Mouse (Mus musculus) gastrocnemius, adult 18-20 months (tissue): ENCODE results near the gene Gmpr2. TPM values are rescaled to one million over a fixed set of nuclear protein-coding genes. Genes with fewer than 3 reads are reported as not detected.

ENCODE experiments used
- DNase-seq: peaks from one replicate; pipeline ENCODE4 v3.0.0; 2021; ENCODE audit warnings: low spot score
- long read RNA-seq, 2 experiments: library from polyadenylated mRNA; stranded (forward); transcript quantifications; one replicate each; pipeline ENCODE4 v2.0.0; 2021
- total RNA-seq, 2 experiments: library from RNA; stranded (reverse); gene quantifications; 2 replicates each; pipeline ENCODE4 v1.2.3; 2021

Gmpr2 gene
- 1 to 10 TPM; 2.1 to 2.4 TPM for total RNA-seq
- long read RNA-seq, experiment 1, partial matches to known transcripts: 0 of 3 reads
- long read RNA-seq, experiment 1, other reads (novel, unspliced or antisense): 1 of 3 reads
- long read RNA-seq, experiment 2, partial matches to known transcripts: 0 of 1 reads
- long read RNA-seq, experiment 2, other reads (novel, unspliced or antisense): 1 of 1 reads

GRCm38 (mm10) chr14:55671833-55672740, at the start of gene Gmpr2, which contains the start of gene Nedd8:
TSS of gene Gmpr2 (plus strand) at chr14:55671941.
TSS of gene Nedd8 (minus strand) at chr14:55672124.
- peak; percentile 91 for DNase-seq

- DNase-seq: no peak
Observed at GRCm38 (mm10) chr14:55628077-55628827, 43.5 kb upstream of the Gmpr2 start.

- peak; percentile 47 for DNase-seq
Observed at GRCm38 (mm10) chr14:55629312-55629711, 42.4 kb upstream of the Gmpr2 start.

- DNase-seq: peak; percentile 35
Observed at GRCm38 (mm10) chr14:55634874-55635522, 36.7 kb upstream of the Gmpr2 start.

- DNase-seq: peak; percentile 86
Observed at GRCm38 (mm10) chr14:55635523-55636007, 36.2 kb upstream of the Gmpr2 start, which contains the start of gene Ipo4. TSS of gene Ipo4 (minus strand) at chr14:55635957.

GRCm38 (mm10) chr14:55637795-55638194, 33.9 kb upstream of the Gmpr2 start, which contains the start of gene Gm49378:
TSS of gene Gm49378 (minus strand) at chr14:55637895.
- DNase-seq: no peak

GRCm38 (mm10) chr14:55640816-55641215, 30.9 kb upstream of the Gmpr2 start:
- no peak for DNase-seq

GRCm38 (mm10) chr14:55641291-55641690, 30.4 kb upstream of the Gmpr2 start:
- DNase-seq: no peak

GRCm38 (mm10) chr14:55642679-55643059, 29.1 kb upstream of the Gmpr2 start:
- DNase-seq: no peak

- DNase-seq: peak; percentile 84
Observed at GRCm38 (mm10) chr14:55643060-55643907, 28.5 kb upstream of the Gmpr2 start, which contains the start of gene Tm9sf1. TSS of gene Tm9sf1 (minus strand) at chr14:55643806.

- no peak for DNase-seq
Observed at GRCm38 (mm10) chr14:55644261-55644888, 27.4 kb upstream of the Gmpr2 start.

- DNase-seq: no peak
Observed at GRCm38 (mm10) chr14:55649884-55650283, 21.9 kb upstream of the Gmpr2 start, which contains the start of gene Tssk4. TSS of gene Tssk4 (plus strand) at chr14:55650184.

GRCm38 (mm10) chr14:55651528-55651927, 20.2 kb upstream of the Gmpr2 start:
- DNase-seq: no peak

- no peak for DNase-seq
Observed at GRCm38 (mm10) chr14:55656935-55657334, 14.8 kb upstream of the Gmpr2 start.

GRCm38 (mm10) chr14:55658011-55658410, 13.7 kb upstream of the Gmpr2 start:
- DNase-seq: no peak

- peak; percentile 74 for DNase-seq
Observed at GRCm38 (mm10) chr14:55659960-55660573, 11.7 kb upstream of the Gmpr2 start, which contains the start of gene Mdp1. TSS of gene Mdp1 (minus strand) at chr14:55660508.

GRCm38 (mm10) chr14:55660636-55661035, 11.1 kb upstream of the Gmpr2 start:
- DNase-seq: no peak

- no peak for DNase-seq
Observed at GRCm38 (mm10) chr14:55671486-55671832, 282 bp upstream of the Gmpr2 start.

- DNase-seq: no peak
Observed at GRCm38 (mm10) chr14:55672741-55673060, 960 bp downstream of the Gmpr2 start.
